In genomic region chr9:92809469-92809868, GRCm38 (mm10) we compare ENCODE assay signal across 28 mouse cellular contexts.
DNase-seq lines count a peak whose midpoint lies in the region; ATAC-seq and TF ChIP-seq lines count a peak whose summit lies in the region.
"Had no signal": no experiment of that assay in that cellular context is flagged by ENCODE, and none has a peak within 500 bp of the region (broad histone marks: within the 10 kb centered on the region; RNA-seq: fewer than 3 reads in every experiment).

No protein-coding gene starts in this region.

- no peak for ATAC-seq in embryonic facial prominence, embryonic 14.5 days (ENCODE audit: low read depth)
- peak; percentile 65; the same call in 1 of the 2 replicates for ATAC-seq in stomach, postnatal 0 days (ENCODE audit: low FRiP score, low TSS enrichment)
- no peak for ATAC-seq in monocyte, adult 5-6 weeks (replicated peaks; ENCODE audit: insufficient number of reproducible peaks, low FRiP score, low TSS enrichment, poor library complexity, severe bottlenecking)
- ATAC-seq: activated CD4-positive, CD25-positive, alpha-beta regulatory T cell, adult 4 months; CD4-positive, CD25-positive, alpha-beta regulatory T cell, adult 4 months; forebrain, embryonic 14.5 days; forebrain, embryonic 16.5 days; Patski had no signal

- no peak overlapping the region for H3K9ac ChIP-seq in embryonic facial prominence, embryonic 14.5 days (ENCODE audit: low read depth, low read length)
- no peak overlapping the region for H3K9ac ChIP-seq in stomach, postnatal 0 days (ENCODE audit: low read length)
- H3K9ac ChIP-seq: embryonic facial prominence, embryonic 13.5 days; forebrain, embryonic 12.5 days had no signal

- no peak for TF ChIP-seq EP300 in stomach, postnatal 0 days (optimal IDR thresholded peaks at IDR 0.05)

- H3K36me3 ChIP-seq in embryonic facial prominence, embryonic 14.5 days (ENCODE audit: control insufficient read depth, insufficient read depth, low read length): no peaks in the 10 kb centered on the region
- no peaks in the 10 kb centered on the region for H3K36me3 ChIP-seq in embryonic facial prominence, embryonic 10.5 days (replicated peaks)
- no peaks in the 10 kb centered on the region for H3K36me3 ChIP-seq in stomach, postnatal 0 days (ENCODE audit: control insufficient read depth, insufficient read depth, low read length)
- H3K36me3 ChIP-seq: embryonic facial prominence, embryonic 13.5 days; forebrain, embryonic 10.5 days; forebrain, embryonic 12.5 days; G1E had no signal

- no peaks in the 10 kb centered on the region for H3K27me3 ChIP-seq in embryonic facial prominence, embryonic 14.5 days (replicated peaks; ENCODE audit: control insufficient read depth, insufficient read depth, low read length)
- H3K27me3 ChIP-seq in embryonic facial prominence, embryonic 10.5 days (replicated peaks; ENCODE audit: low read depth, poor library complexity, severe bottlenecking): no peaks in the 10 kb centered on the region
- no peaks in the 10 kb centered on the region for H3K27me3 ChIP-seq in stomach, postnatal 0 days (ENCODE audit: control insufficient read depth, insufficient read depth, low read length)
- H3K27me3 ChIP-seq: CH12.LX; embryonic facial prominence, embryonic 13.5 days; forebrain, embryonic 12.5 days; Patski had no signal

- peak; percentile 6 for DNase-seq in embryonic facial prominence, embryonic 14.5 days (ENCODE audit: low spot score)
- no peak for DNase-seq in embryonic facial prominence, embryonic 10.5 days (ENCODE audit: low spot score)
- DNase-seq in gastrocnemius, postnatal 25 days: peak; percentile 13
- DNase-seq in gastrocnemius, postnatal 10 days: no peak
- DNase-seq in skeletal muscle tissue, adult 2 months (ENCODE audit: low read depth, low spot score): peak; percentile 49
- DNase-seq in stomach, postnatal 0 days (ENCODE audit: low spot score): no peak
- no peak for DNase-seq in right cerebral cortex, postnatal 10 days (ENCODE audit: low spot score in 2 of 2)
- DNase-seq: adrenal gland, adult 8-10 months; adrenal gland, postnatal 14 days; adrenal gland, postnatal 36 days; B cell, adult 2 months; cerebellum, adult 11-12 months; cerebellum, adult 2 months; cerebellum, adult 9-10 months; cerebellum, postnatal 10 days; cerebellum, postnatal 25 days had no signal

- H3K4me3 ChIP-seq in embryonic facial prominence, embryonic 14.5 days (ENCODE audit: low read depth, low read length): no peak overlapping the region
- no peak overlapping the region for H3K4me3 ChIP-seq in embryonic facial prominence, embryonic 10.5 days
- no peak overlapping the region for H3K4me3 ChIP-seq in stomach, postnatal 0 days (ENCODE audit: low read depth, low read length)
- H3K4me3 ChIP-seq: embryonic facial prominence, embryonic 13.5 days; erythroblast, embryonic 14.5 days; forebrain, embryonic 10.5 days; forebrain, embryonic 12.5 days had no signal

- no peak overlapping the region for H3K4me2 ChIP-seq in embryonic facial prominence, embryonic 14.5 days (ENCODE audit: low read depth, low read length)
- no peak overlapping the region for H3K4me2 ChIP-seq in stomach, postnatal 0 days (replicated peaks; ENCODE audit: low read depth)
- H3K4me2 ChIP-seq: embryonic facial prominence, embryonic 13.5 days; forebrain, embryonic 12.5 days had no signal

- H3K9me3 ChIP-seq in embryonic facial prominence, embryonic 14.5 days (ENCODE audit: control insufficient read depth, low read length): no peaks in the 10 kb centered on the region
- no peaks in the 10 kb centered on the region for H3K9me3 ChIP-seq in embryonic facial prominence, embryonic 10.5 days
- no peaks in the 10 kb centered on the region for H3K9me3 ChIP-seq in stomach, postnatal 0 days (ENCODE audit: control insufficient read depth, low read length)
- H3K9me3 ChIP-seq: embryonic facial prominence, embryonic 13.5 days; forebrain, embryonic 10.5 days; forebrain, embryonic 12.5 days; G1E had no signal

- no peak for TF ChIP-seq CTCF in stomach, postnatal 0 days (IDR thresholded peaks at IDR 0.05; ENCODE audit: low read depth)

- H3K4me1 ChIP-seq in embryonic facial prominence, embryonic 14.5 days (ENCODE audit: control insufficient read depth, insufficient read depth, low read length): no peaks in the 10 kb centered on the region
- no peaks in the 10 kb centered on the region for H3K4me1 ChIP-seq in embryonic facial prominence, embryonic 10.5 days
- H3K4me1 ChIP-seq in stomach, postnatal 0 days (replicated peaks; ENCODE audit: control insufficient read depth, insufficient read depth): no peaks in the 10 kb centered on the region
- H3K4me1 ChIP-seq: embryonic facial prominence, embryonic 13.5 days; forebrain, embryonic 10.5 days; forebrain, embryonic 12.5 days had no signal

- H3K27ac ChIP-seq in embryonic facial prominence, embryonic 14.5 days (replicated peaks; ENCODE audit: low read depth, low read length): no peak overlapping the region
- H3K27ac ChIP-seq in embryonic facial prominence, embryonic 10.5 days (replicated peaks): no peak overlapping the region
- no peak overlapping the region for H3K27ac ChIP-seq in stomach, postnatal 0 days (replicated peaks)
- H3K27ac ChIP-seq: embryonic facial prominence, embryonic 13.5 days; forebrain, embryonic 10.5 days; forebrain, embryonic 12.5 days had no signal

Comparison
In these comparisons a context has a peak if more than half of its experiments do, and no peak if none do; other contexts are left out.
1. DNase-seq: peak in embryonic facial prominence, embryonic 14.5 days (single experiment), gastrocnemius, postnatal 25 days (single experiment) and skeletal muscle tissue, adult 2 months (single experiment); none in embryonic facial prominence, embryonic 10.5 days (single experiment), gastrocnemius, postnatal 10 days (single experiment), stomach, postnatal 0 days (single experiment) and right cerebral cortex, postnatal 10 days (0 of 2).